Mouse (Mus musculus) MEL (cell line): Measurements from ENCODE around the gene Gm20696. TPM values are rescaled to one million over a fixed set of nuclear protein-coding genes. Genes with fewer than 3 reads are reported as not detected.

ENCODE experiments used
- DNase-seq: peaks from one replicate; pipeline ENCODE4 v3.0.0; 2011; ENCODE audit warnings: low read depth, low spot score
- H3K27ac ChIP-seq: 2 replicates; pipeline ENCODE4 v1.5.1; 2012; ENCODE audit warnings: low read depth, mild to moderate bottlenecking, control low read depth, low read length, moderate library complexity; ENCODE audit not compliant: control insufficient read depth
- H3K27me3 ChIP-seq, 2 experiments: fragments of 150-350 bp in 1 of 2; sonication (generic) in 1 of 2; 2 replicates each; pipeline ENCODE4 v1.6.1; 2012; ENCODE audit warnings: low read length in 2 of 2, mild to moderate bottlenecking in 2 of 2, improper control_type of control experiment in 1 of 2, moderate library complexity in 1 of 2; ENCODE audit not compliant: insufficient read depth in 2 of 2, control insufficient read depth in 1 of 2
- H3K36me3 ChIP-seq, 2 experiments: 2 replicates each; pipeline ENCODE4 v1.6.1; 2012 to 2014; ENCODE audit warnings: low read length in 2 of 2, improper control_type of control experiment in 1 of 2, inconsistent platforms in 1 of 2, mild to moderate bottlenecking in 1 of 2; ENCODE audit not compliant: insufficient read depth in 2 of 2, control insufficient read depth in 1 of 2
- H3K4me1 ChIP-seq, 2 experiments: fragments of 150-350 bp in 1 of 2; sonication (generic) in 1 of 2; 2 replicates each; pipeline ENCODE4 v1.6.1; 2012; ENCODE audit warnings: low read length in 2 of 2, improper control_type of control experiment in 1 of 2, mild to moderate bottlenecking in 1 of 2; ENCODE audit not compliant: insufficient read depth in 2 of 2, control insufficient read depth in 1 of 2
- H3K4me3 ChIP-seq, 2 experiments: fragments of 150-350 bp in 1 of 2; sonication (generic) in 1 of 2; 2 replicates each; pipeline ENCODE4 v1.5.1; 2012; ENCODE audit warnings: low read depth in 2 of 2, low read length in 2 of 2, mild to moderate bottlenecking in 2 of 2, moderate library complexity in 2 of 2, control low read depth in 1 of 2, improper control_type of control experiment in 1 of 2; ENCODE audit not compliant: control insufficient read depth in 1 of 2, insufficient read depth in 1 of 2
- H3K79me2 ChIP-seq: 2 replicates; pipeline ENCODE4 v1.6.1; 2012; ENCODE audit warnings: mild to moderate bottlenecking, low read length, moderate library complexity; ENCODE audit not compliant: control insufficient read depth, poor library complexity, insufficient read depth
- H3K9ac ChIP-seq: 2 replicates; pipeline ENCODE4 v1.6.1; 2012; ENCODE audit warnings: low read depth, mild to moderate bottlenecking, control low read depth, low read length, moderate library complexity; ENCODE audit not compliant: control insufficient read depth, poor library complexity, severe bottlenecking
- H3K9me3 ChIP-seq: fragments of 150-350 bp; sonication (generic); replicated peaks from 2 replicates; pipeline ENCODE4 v1.6.1; 2012; ENCODE audit warnings: mild to moderate bottlenecking, low read length, improper control_type of control experiment, moderate library complexity; ENCODE audit not compliant: insufficient read depth
- BHLHE40 ChIP-seq: IDR thresholded peaks from 2 replicates; pipeline ENCODE4 v1.6.1; 2012; ENCODE audit warnings: low read depth, mild to moderate bottlenecking, inconsistent platforms, low read length, improper control_type of control experiment, borderline replicate concordance
- CHD1 ChIP-seq: IDR thresholded peaks from 2 replicates; pipeline ENCODE4 v1.6.1; 2012; ENCODE audit warnings: low read depth, mild to moderate bottlenecking, inconsistent platforms, low read length, improper control_type of control experiment
- CHD2 ChIP-seq: IDR thresholded peaks from 2 replicates; pipeline ENCODE4 v1.6.1; 2011; ENCODE audit warnings: low read length, improper control_type of control experiment
- ELF1 ChIP-seq: IDR thresholded peaks from 2 replicates; pipeline ENCODE4 v1.6.1; 2014; ENCODE audit warnings: low read depth, mild to moderate bottlenecking, inconsistent platforms, low read length, improper control_type of control experiment, moderate library complexity
- ETS1 ChIP-seq: IDR thresholded peaks from 2 replicates; pipeline ENCODE4 v1.6.1; 2012; ENCODE audit warnings: low read depth, mild to moderate bottlenecking, inconsistent platforms, low read length, improper control_type of control experiment, moderate library complexity
- HCFC1 ChIP-seq: IDR thresholded peaks from 2 replicates; pipeline ENCODE4 v1.6.1; 2012; ENCODE audit warnings: low read depth, mild to moderate bottlenecking, inconsistent platforms, low read length, improper control_type of control experiment, moderate library complexity
- JUND ChIP-seq: IDR thresholded peaks from 2 replicates; pipeline ENCODE4 v1.6.1; 2011; ENCODE audit warnings: low read depth, mild to moderate bottlenecking, improper control_type of control experiment, low read length
- KAT2A ChIP-seq: conservative IDR thresholded peaks from 2 replicates; pipeline ENCODE4 v1.6.1; 2012; ENCODE audit warnings: low read depth, low read length, improper control_type of control experiment, inconsistent platforms
- MAFK ChIP-seq: IDR thresholded peaks from 2 replicates; pipeline ENCODE4 v1.6.1; 2011; ENCODE audit warnings: low read depth, mild to moderate bottlenecking, low read length, improper control_type of control experiment, borderline replicate concordance
- MXI1 ChIP-seq: IDR thresholded peaks from 2 replicates; pipeline ENCODE4 v1.6.1; 2011; ENCODE audit warnings: mild to moderate bottlenecking, low read depth, low read length, improper control_type of control experiment
- MYB ChIP-seq: IDR thresholded peaks from 2 replicates; pipeline ENCODE4 v1.6.1; 2011; ENCODE audit warnings: mild to moderate bottlenecking, low read depth, low read length, improper control_type of control experiment
- MYC ChIP-seq: IDR thresholded peaks from 2 replicates; pipeline ENCODE4 v1.6.1; 2011; ENCODE audit warnings: low read depth, mild to moderate bottlenecking, low read length, improper control_type of control experiment, moderate library complexity
- NELFE ChIP-seq: IDR thresholded peaks from 2 replicates; pipeline ENCODE4 v1.6.1; 2011; ENCODE audit warnings: low read depth, low read length, improper control_type of control experiment
- NRF1 ChIP-seq: IDR thresholded peaks from 2 replicates; pipeline ENCODE4 v1.6.1; 2014; ENCODE audit warnings: low read depth, mild to moderate bottlenecking, inconsistent platforms, low read length, improper control_type of control experiment, moderate library complexity; ENCODE audit not compliant: poor library complexity, insufficient read depth, severe bottlenecking
- POLR2A ChIP-seq, 2 experiments: IDR thresholded peaks; 2 replicates each; pipeline ENCODE4 v1.6.1; 2011 to 2012; ENCODE audit warnings: low read length in 2 of 2, mild to moderate bottlenecking in 2 of 2, control low read depth in 1 of 2, improper control_type of control experiment in 1 of 2, low read depth in 1 of 2, moderate library complexity in 1 of 2; ENCODE audit not compliant: control insufficient read depth in 1 of 2, insufficient read depth in 1 of 2, poor library complexity in 1 of 2
- RAD21 ChIP-seq: IDR thresholded peaks from 2 replicates; pipeline ENCODE4 v1.6.1; 2011; ENCODE audit warnings: mild to moderate bottlenecking, low read depth, low read length, improper control_type of control experiment
- SMC3 ChIP-seq: IDR thresholded peaks from 2 replicates; pipeline ENCODE4 v1.6.1; 2011; ENCODE audit warnings: low read depth, low read length, improper control_type of control experiment
- TAL1 ChIP-seq: IDR thresholded peaks from 2 replicates; pipeline ENCODE4 v1.6.1; 2012; ENCODE audit warnings: mild to moderate bottlenecking, inconsistent platforms, low read length, moderate library complexity, mixed read lengths
- TBP ChIP-seq: IDR thresholded peaks from 2 replicates; pipeline ENCODE4 v1.8.0; 2011; ENCODE audit warnings: low read depth, low read length, improper control_type of control experiment
- TCF12 ChIP-seq: IDR thresholded peaks from 2 replicates; pipeline ENCODE4 v1.6.1; 2014; ENCODE audit warnings: low read depth, mild to moderate bottlenecking, inconsistent platforms, low read length, improper control_type of control experiment, moderate library complexity
- UBTF ChIP-seq: IDR thresholded peaks from 2 replicates; pipeline ENCODE4 v1.6.1; 2012; ENCODE audit warnings: low read depth, mild to moderate bottlenecking, inconsistent platforms, low read length, improper control_type of control experiment, moderate library complexity, borderline replicate concordance; ENCODE audit not compliant: insufficient read depth
- USF2 ChIP-seq, 2 experiments: IDR thresholded peaks; 2 replicates each; pipeline ENCODE4 v1.6.1; 2011 to 2012; ENCODE audit warnings: improper control_type of control experiment in 2 of 2, low read length in 2 of 2, borderline replicate concordance in 1 of 2, inconsistent platforms in 1 of 2, low read depth in 1 of 2, mild to moderate bottlenecking in 1 of 2; ENCODE audit not compliant: insufficient read depth in 1 of 2
- ZC3H11A ChIP-seq: IDR thresholded peaks from 2 replicates; pipeline ENCODE4 v1.6.1; 2012; ENCODE audit warnings: low read depth, mild to moderate bottlenecking, inconsistent platforms, low read length, improper control_type of control experiment
- ZKSCAN1 ChIP-seq: IDR thresholded peaks from 2 replicates; pipeline ENCODE4 v1.6.1; 2012; ENCODE audit warnings: low read depth, mild to moderate bottlenecking, inconsistent platforms, low read length, improper control_type of control experiment, moderate library complexity
- ZMIZ1 ChIP-seq: IDR thresholded peaks from 2 replicates; pipeline ENCODE4 v1.6.1; 2012; ENCODE audit warnings: low read depth, mild to moderate bottlenecking, inconsistent platforms, low read length, improper control_type of control experiment, moderate library complexity
- ZNF384 ChIP-seq: IDR thresholded peaks from 2 replicates; pipeline ENCODE4 v1.6.1; 2012; ENCODE audit warnings: low read depth, mild to moderate bottlenecking, inconsistent platforms, low read length, improper control_type of control experiment
- polyA plus RNA-seq, 2 experiments: library from polyadenylated mRNA; stranded (reverse) in 1 of 2; unstranded in 1 of 2; fragments of >175 nt in 1 of 2; fragments of >200 nt in 1 of 2; gene quantifications; 2 replicates each; pipeline versions ENCODE4 v1.2.1 to v1.2.4; 2012; ENCODE audit warnings: low replicate concordance in 2 of 2, low read depth in 1 of 2; ENCODE audit not compliant: insufficient read length in 2 of 2, insufficient read depth in 1 of 2, missing spikeins in 1 of 2
- total RNA-seq: library from RNA; depleted of rRNA; stranded (reverse); fragments of 300-350 nt; gene quantifications from 2 replicates; pipeline ENCODE4 v1.2.3, GENCODE M21; 2012

Gm20696 gene
- total and polyA plus RNA-seq, 3 experiments = 0.07 to 0.39 TPM; not detected in 1

DNA sequence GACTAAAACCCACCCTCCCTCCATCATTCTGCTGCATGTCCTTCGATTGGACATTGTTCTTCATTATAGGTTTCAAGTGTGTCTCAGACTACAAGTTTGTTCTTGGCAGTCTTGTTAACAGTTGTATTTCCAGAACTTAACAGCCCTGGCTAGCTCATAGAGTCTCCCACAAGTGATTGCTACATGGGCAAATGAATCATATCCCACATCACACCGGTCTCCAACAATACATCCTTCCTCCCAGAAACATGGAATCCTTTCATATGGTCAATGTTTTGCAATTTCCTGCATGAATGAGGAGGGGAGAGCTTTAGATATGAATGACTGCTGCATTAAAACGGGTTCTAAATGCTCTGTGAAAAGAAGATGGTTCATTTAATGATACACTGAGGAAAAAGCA, 322.8 kb downstream of the Gm20696 start:
- H3K4me1 ChIP-seq = no peaks in the 10 kb centered on the region
- TF ChIP-seq CHD1 = no peak
- no peak for TF ChIP-seq JUND
- no peak for TF ChIP-seq UBTF
- TF ChIP-seq USF2 (IDR thresholded peaks at IDR 0.05; ENCODE audit: borderline replicate concordance in 1 of 2, insufficient read depth in 1 of 2, low read depth in 1 of 2, low read length in 2 of 2) = no peak
- no peak for TF ChIP-seq ZMIZ1
- TF ChIP-seq SMC3 = no peak
- TF ChIP-seq CHD2 = no peak
- no peak for TF ChIP-seq ETS1
- TF ChIP-seq TBP = no peak
- TF ChIP-seq MXI1 = no peak
- TF ChIP-seq KAT2A = no peak
- TF ChIP-seq RAD21 = no peak
- TF ChIP-seq ELF1 = no peak
- TF ChIP-seq, all 39 proteins: peak for 0

DNA sequence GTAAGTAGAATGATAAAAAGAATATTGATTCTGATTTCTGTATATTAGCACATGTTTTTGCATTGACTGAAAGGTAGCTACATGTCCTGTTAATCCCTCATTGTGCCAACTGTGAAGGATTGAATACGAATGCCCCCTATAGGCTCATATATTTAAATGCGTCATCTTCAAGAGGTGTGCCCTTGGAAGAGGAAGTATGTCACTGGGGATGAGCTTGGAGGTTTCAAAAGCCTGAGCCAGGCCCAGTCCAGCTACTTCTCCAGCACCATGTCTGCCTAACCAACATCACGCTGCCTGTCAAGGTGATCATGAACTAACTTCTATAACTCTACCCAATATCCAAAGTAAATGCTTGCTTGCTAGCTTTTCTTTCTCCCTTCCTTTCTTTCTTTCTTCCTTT, 324.2 kb downstream of the Gm20696 start:
- no peaks in the 10 kb centered on the region for H3K4me1 ChIP-seq

More for the DNA sequence above, 322.8 kb downstream of the Gm20696 start:
- Histone ChIP-seq H3K36me3 (no peaks in the 10 kb centered on the region; a peak in 1 of 4 replicates), H3K27me3 (no peaks in the 10 kb centered on the region), H3K9ac (no peak overlapping the region), H3K27ac (no peak overlapping the region), H3K9me3 (no peaks in the 10 kb centered on the region), H3K79me2 (no peaks in the 10 kb centered on the region), H3K4me3 (no peak overlapping the region)
- no peak for DNase-seq

DNA sequence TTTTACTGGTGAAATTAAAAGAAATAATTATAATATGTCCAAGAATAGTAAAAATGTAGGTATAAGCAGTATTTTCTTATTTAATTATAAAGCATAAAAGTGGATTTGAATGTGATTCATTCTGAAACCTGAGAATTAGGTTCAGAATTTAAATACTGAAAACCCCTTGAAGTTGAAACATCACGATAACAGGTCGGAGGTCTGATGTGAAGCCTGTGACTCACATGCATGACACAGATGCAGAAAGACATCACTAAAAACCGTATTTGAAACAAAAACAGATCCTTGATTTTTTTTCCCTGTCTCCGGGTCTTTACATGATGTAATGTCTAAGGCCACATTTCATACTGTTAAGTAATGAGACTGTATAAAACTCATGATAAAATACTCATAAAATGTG, 325.7 kb downstream of the Gm20696 start:
- H3K79me2 ChIP-seq = no peaks in the 10 kb centered on the region
- H3K36me3 ChIP-seq = no peaks in the 10 kb centered on the region; a peak in 1 of 4 replicates
- no peaks in the 10 kb centered on the region for H3K9me3 ChIP-seq
- H3K4me3 ChIP-seq = no peak overlapping the region
- no peak overlapping the region for H3K9ac ChIP-seq
- H3K27me3 ChIP-seq = no peaks in the 10 kb centered on the region
- no peak for DNase-seq
- no peak overlapping the region for H3K27ac ChIP-seq
- H3K4me1 ChIP-seq = no peaks in the 10 kb centered on the region
- TF ChIP-seq ZC3H11A = no peak
- TF ChIP-seq ZKSCAN1 = no peak
- TF ChIP-seq TCF12 = no peak
- no peak for TF ChIP-seq ZNF384
- TF ChIP-seq MYC = no peak
- no peak for TF ChIP-seq JUND
- no peak for TF ChIP-seq KAT2A
- TF ChIP-seq TAL1 = no peak
- TF ChIP-seq MYB = no peak
- TF ChIP-seq BHLHE40 = no peak
- TF ChIP-seq ETS1 = no peak
- TF ChIP-seq HCFC1 = no peak
- TF ChIP-seq ELF1 = no peak
- no peak for TF ChIP-seq POLR2A (IDR thresholded peaks at IDR 0.05; ENCODE audit: control insufficient read depth in 1 of 2, insufficient read depth in 1 of 2, low read depth in 1 of 2, low read length in 2 of 2, poor library complexity in 1 of 2)
- TF ChIP-seq NELFE = no peak
- no peak for TF ChIP-seq CHD2
- no peak for TF ChIP-seq NRF1
- TF ChIP-seq MAFK = no peak
- no peak for TF ChIP-seq USF2 (IDR thresholded peaks at IDR 0.05; ENCODE audit: borderline replicate concordance in 1 of 2, insufficient read depth in 1 of 2, low read depth in 1 of 2, low read length in 2 of 2)

More for the DNA sequence above, 324.2 kb downstream of the Gm20696 start:
- no peaks in the 10 kb centered on the region; a peak in 1 of 4 replicates for H3K36me3 ChIP-seq
- H3K9ac ChIP-seq = no peak overlapping the region
- peak; percentile 35 for DNase-seq
- no peak overlapping the region for H3K27ac ChIP-seq
- TF ChIP-seq ETS1 (no peak), RAD21 (peak; percentile 13)
- no peak overlapping the region for H3K4me3 ChIP-seq
- no peaks in the 10 kb centered on the region for H3K27me3 ChIP-seq
- no peaks in the 10 kb centered on the region for H3K9me3 ChIP-seq
- H3K79me2 ChIP-seq = no peaks in the 10 kb centered on the region
